Mouse (Mus musculus) liver, embryonic 14.5 days (tissue): ENCODE measurements around the gene Mrps35.

Experiments used
- CTCF ChIP-seq: IDR thresholded peaks from 2 replicates; pipeline ENCODE4 v1.5.1; 2016; ENCODE audit warnings: antibody characterized with exemption, low read depth, control low read depth
- EP300 ChIP-seq: IDR thresholded peaks from 2 replicates; pipeline ENCODE4 v1.6.1; 2016; ENCODE audit warnings: antibody characterized with exemption, low read depth

GRCm38 (mm10) chr6:147023568-147023967 lies 19.0 kb upstream of the Mrps35 start:
- no peak for TF ChIP-seq CTCF
- no peak for TF ChIP-seq EP300
